Mouse (Mus musculus): Measurements from ENCODE around the gene Traf2.

GRCm38 (mm10) chr2:25498622-25499478, 47.9 kb downstream of the Traf2 start:
- TF ChIP-seq CTCF (IDR thresholded peaks at IDR 0.05; ENCODE audit: low read depth, low read length), result no peak
- no peak for TF ChIP-seq POLR2A (IDR thresholded peaks at IDR 0.05; ENCODE audit: borderline replicate concordance, low read depth, low read length)
